Comparison of ENCODE assay signal across 1 mouse cellular context in the genomic region with DNA sequence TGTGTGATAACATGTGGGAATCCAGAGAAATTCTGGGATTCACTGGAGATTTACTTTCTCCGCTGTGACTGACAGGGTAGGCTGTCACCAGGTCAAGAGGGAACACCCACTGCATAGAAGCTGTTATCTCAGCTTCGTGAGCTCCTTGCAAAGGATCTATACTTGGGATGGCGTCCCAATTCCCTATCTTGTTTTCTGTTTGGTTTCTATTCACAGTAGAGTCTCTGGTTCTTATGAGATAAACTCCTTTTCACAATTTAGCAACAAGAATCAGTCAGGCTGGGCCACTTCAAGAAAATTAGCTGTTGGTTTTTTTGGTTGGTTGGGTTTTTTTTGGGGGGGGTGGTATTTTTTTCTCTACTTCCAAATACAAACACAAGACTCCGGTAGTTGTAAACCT.
TF ChIP-seq lines count a peak whose summit lies in the region.

No protein-coding gene starts in this region.

TF ChIP-seq in MEL, 35 proteins besides CTCF, POLR2A, EP300 and RAD21 (continued from another document):
- TF ChIP-seq MEF2A (IDR thresholded peaks at IDR 0.05; ENCODE audit: extremely low read depth, insufficient replicate concordance, low read depth, low read length, poor library complexity, severe bottlenecking), result no peak
- peak; percentile 58; the same call in 1 of the 2 replicates for TF ChIP-seq ZNF384 (IDR thresholded peaks at IDR 0.05; ENCODE audit: low read depth, low read length)
- TF ChIP-seq MYC (IDR thresholded peaks at IDR 0.05; ENCODE audit: low read depth, low read length), result no peak
- no peak for TF ChIP-seq UBTF (IDR thresholded peaks at IDR 0.05; ENCODE audit: borderline replicate concordance, insufficient read depth, low read depth, low read length)
- TF ChIP-seq NELFE (IDR thresholded peaks at IDR 0.05; ENCODE audit: low read depth, low read length), result no peak
- no peak for TF ChIP-seq USF1 (IDR thresholded peaks at IDR 0.05; ENCODE audit: low read depth, low read length)
- TF ChIP-seq JUND (IDR thresholded peaks at IDR 0.05; ENCODE audit: low read depth, low read length), result no peak
- TF ChIP-seq TCF12 (IDR thresholded peaks at IDR 0.05; ENCODE audit: low read depth, low read length), result peak; percentile 45; the same call in 1 of the 2 replicates
- peak; percentile 40; the same call in 1 of the 2 replicates for TF ChIP-seq ETS1 (IDR thresholded peaks at IDR 0.05; ENCODE audit: low read depth, low read length)
- no peak for TF ChIP-seq USF2 (IDR thresholded peaks at IDR 0.05; ENCODE audit: borderline replicate concordance in 1 of 2, insufficient read depth in 1 of 2, low read depth in 1 of 2, low read length in 2 of 2)
- no peak for TF ChIP-seq KAT2A (conservative IDR thresholded peaks at IDR 0.05; ENCODE audit: low read depth, low read length)
- TF ChIP-seq SMC3 (IDR thresholded peaks at IDR 0.05; ENCODE audit: low read depth, low read length), result no peak
- no peak for TF ChIP-seq ZKSCAN1 (IDR thresholded peaks at IDR 0.05; ENCODE audit: low read depth, low read length)
- TF ChIP-seq TBP (IDR thresholded peaks at IDR 0.05; ENCODE audit: low read depth, low read length), result no peak
- no peak for TF ChIP-seq MXI1 (IDR thresholded peaks at IDR 0.05; ENCODE audit: low read depth, low read length)
- no peak for TF ChIP-seq ZMIZ1 (IDR thresholded peaks at IDR 0.05; ENCODE audit: low read depth, low read length)
- no peak for TF ChIP-seq CHD1 (IDR thresholded peaks at IDR 0.05; ENCODE audit: low read depth, low read length)
- TF ChIP-seq MAFK (IDR thresholded peaks at IDR 0.05; ENCODE audit: borderline replicate concordance, low read depth, low read length), result no peak
- TF ChIP-seq POLR2AphosphoS2 (IDR thresholded peaks at IDR 0.05; ENCODE audit: low read length), result no peak
- TF ChIP-seq NRF1 (IDR thresholded peaks at IDR 0.05; ENCODE audit: insufficient read depth, low read depth, low read length, poor library complexity, severe bottlenecking), result no peak
- 0 out of 2 replicates have a peak, but pooled peaks have one; percentile 18 for TF ChIP-seq RCOR1 (IDR thresholded peaks at IDR 0.05; ENCODE audit: low read depth, low read length)
- 0 out of 2 replicates have a peak, but pooled peaks have one; percentile 12 for TF ChIP-seq MYB (IDR thresholded peaks at IDR 0.05; ENCODE audit: low read depth, low read length)
- no peak for TF ChIP-seq ZC3H11A (IDR thresholded peaks at IDR 0.05; ENCODE audit: low read depth, low read length)
- no peak for TF ChIP-seq MAZ (IDR thresholded peaks at IDR 0.05; ENCODE audit: low read depth, low read length)
- TF ChIP-seq SIN3A (IDR thresholded peaks at IDR 0.05; ENCODE audit: low read length), result no peak
